Mouse (Mus musculus) thymus, adult 2 months (tissue): ENCODE results near the gene Gar1. TPM values are rescaled to one million over a fixed set of nuclear protein-coding genes. Genes with fewer than 3 reads are reported as not detected.

Source experiments
- DNase-seq: peaks from one replicate; pipeline ENCODE4 v3.0.0; 2021
- H3K27ac ChIP-seq: fragments of 200-500 bp; 2 replicates; pipeline ENCODE4 v1.5.1; 2012; ENCODE audit warnings: low read length, control low read depth; ENCODE audit not compliant: control insufficient read depth, insufficient read depth
- H3K27me3 ChIP-seq: fragments of 200-500 bp; 2 replicates; pipeline ENCODE4 v1.6.1; 2012; ENCODE audit warnings: mild to moderate bottlenecking, low read length, moderate library complexity, mixed read lengths; ENCODE audit not compliant: control insufficient read depth, insufficient read depth
- H3K36me3 ChIP-seq: fragments of 200-500 bp; 2 replicates; pipeline ENCODE4 v1.6.1; 2012; ENCODE audit warnings: mild to moderate bottlenecking, low read length, moderate library complexity; ENCODE audit not compliant: control insufficient read depth, insufficient read depth
- H3K4me1 ChIP-seq: fragments of 200-500 bp; replicated peaks from 2 replicates; pipeline ENCODE4 v1.6.1; 2012; ENCODE audit warnings: low read length; ENCODE audit not compliant: control insufficient read depth, insufficient read depth
- H3K4me3 ChIP-seq: fragments of 200-500 bp; 2 replicates; pipeline ENCODE4 v1.5.1; 2012; ENCODE audit warnings: mild to moderate bottlenecking, low read length, control low read depth, moderate library complexity; ENCODE audit not compliant: control insufficient read depth, insufficient read depth
- CTCF ChIP-seq: fragments of 200-500 bp; IDR thresholded peaks from 2 replicates; pipeline ENCODE4 v1.5.1; 2012; ENCODE audit warnings: mild to moderate bottlenecking, control low read depth, low read length, moderate library complexity, borderline replicate concordance; ENCODE audit not compliant: control insufficient read depth, poor library complexity, insufficient read depth; ENCODE audit errors: extremely low read depth
- POLR2A ChIP-seq: fragments of 200-500 bp; IDR thresholded peaks from 2 replicates; pipeline ENCODE4 v1.6.1; 2012; ENCODE audit warnings: mild to moderate bottlenecking, low read length, control low read depth, moderate library complexity; ENCODE audit not compliant: control insufficient read depth, poor library complexity, insufficient read depth; ENCODE audit errors: extremely low read depth
- WGBS: fragments of 180-500 bp; shearing (Covaris S2); methylation state at CpG from one replicate; pipeline ENCODE4 v1.1.7; 2018; 5-methylcytosine and 5-hydroxymethylcytosine counted together
- polyA plus RNA-seq: library from polyadenylated mRNA; depleted of rRNA; stranded (reverse); fragments of >200 nt; gene quantifications from 2 replicates; pipeline ENCODE4 v1.2.3, GENCODE M21; 2012

The Gar1 gene
- polyA plus RNA-seq, 1 experiment = 36.4 TPM

GRCm38 (mm10) chr3:129820847-129821246, 10.3 kb downstream of the Gar1 start:
- WGBS = 90% methylated on average over 9 of the region's 9 CpGs
- H3K4me1 ChIP-seq = no peaks in the 10 kb centered on the region
- H3K4me3 ChIP-seq = no peak overlapping the region
- TF ChIP-seq CTCF (no peak), POLR2A (no peak)
- no peaks in the 10 kb centered on the region for H3K27me3 ChIP-seq
- peaks cover 15% of the 10 kb centered on the region; the same call in 1 of the 2 replicates for H3K36me3 ChIP-seq
- H3K27ac ChIP-seq = no peak overlapping the region
- DNase-seq = no peak

- H3K4me3 ChIP-seq = no peak within 1 kb of the TSS
- no peak for DNase-seq
- H3K27me3 ChIP-seq = no peaks in the 10 kb centered on the region
- 90% methylated on average over 10 of the region's 10 CpGs for WGBS
- H3K4me1 ChIP-seq = no peaks in the 10 kb centered on the region
- no peak within 1 kb of the TSS for H3K27ac ChIP-seq
- no peaks in the 10 kb centered on the region for H3K36me3 ChIP-seq
- TF ChIP-seq POLR2A (no peak), CTCF (no peak)
These were observed 27.4 kb downstream of the Gar1 start, which contains the start of gene Lrit3 for GRCm38 (mm10) chr3:129803765-129804164. Gene Lrit3, minus strand, starts transcription at chr3:129804030.

GRCm38 (mm10) chr3:129799011-129799410, 32.2 kb downstream of the Gar1 start:
- 96% methylated on average over 2 of the region's 2 CpGs for WGBS
- H3K27ac ChIP-seq = no peak overlapping the region
- H3K36me3 ChIP-seq = no peaks in the 10 kb centered on the region
- H3K4me1 ChIP-seq = no peaks in the 10 kb centered on the region
- DNase-seq = no peak
- H3K4me3 ChIP-seq = no peak overlapping the region
- H3K27me3 ChIP-seq = no peaks in the 10 kb centered on the region
- TF ChIP-seq CTCF (no peak), POLR2A (no peak)

GRCm38 (mm10) chr3:129798551-129798950, 32.6 kb downstream of the Gar1 start:
- H3K27ac ChIP-seq = no peak overlapping the region
- H3K27me3 ChIP-seq = no peaks in the 10 kb centered on the region
- no peak overlapping the region for H3K4me3 ChIP-seq
- H3K4me1 ChIP-seq = no peaks in the 10 kb centered on the region
- no peak for TF ChIP-seq CTCF
- TF ChIP-seq POLR2A = no peak
- WGBS = 89% methylated on average over 11 of the region's 11 CpGs
- DNase-seq = no peak
- no peaks in the 10 kb centered on the region for H3K36me3 ChIP-seq

- no peak overlapping the region for H3K27ac ChIP-seq
- no peaks in the 10 kb centered on the region for H3K36me3 ChIP-seq
- WGBS = 86% methylated on average over 5 of the region's 5 CpGs
- no peak for TF ChIP-seq CTCF
- TF ChIP-seq POLR2A = no peak
- H3K4me1 ChIP-seq = no peaks in the 10 kb centered on the region
- H3K4me3 ChIP-seq = no peak overlapping the region
- no peak for DNase-seq
- no peaks in the 10 kb centered on the region for H3K27me3 ChIP-seq
These were observed 33.9 kb downstream of the Gar1 start for GRCm38 (mm10) chr3:129797341-129797740.

- 98% methylated on average over 5 of the region's 5 CpGs for WGBS
- TF ChIP-seq CTCF = no peak
- no peak for TF ChIP-seq POLR2A
- Histone ChIP-seq H3K27me3 (no peaks in the 10 kb centered on the region), H3K4me3 (no peak overlapping the region), H3K36me3 (no peaks in the 10 kb centered on the region), H3K27ac (no peak overlapping the region), H3K4me1 (no peaks in the 10 kb centered on the region)
- no peak for DNase-seq
These were observed 37.4 kb downstream of the Gar1 start for GRCm38 (mm10) chr3:129793801-129794200.

GRCm38 (mm10) chr3:129782746-129783145, 48.5 kb downstream of the Gar1 start:
- H3K4me3 ChIP-seq = no peak overlapping the region
- no peaks in the 10 kb centered on the region for H3K27me3 ChIP-seq
- H3K4me1 ChIP-seq = no peaks in the 10 kb centered on the region
- DNase-seq = no peak
- no peaks in the 10 kb centered on the region for H3K36me3 ChIP-seq
- TF ChIP-seq CTCF (no peak), POLR2A (no peak)
- WGBS = 97% methylated on average over 3 of the region's 3 CpGs
- no peak overlapping the region for H3K27ac ChIP-seq
